Mouse (Mus musculus) heart, postnatal 0 days (tissue): ENCODE data around the gene Neu1. TPM values are rescaled to one million over a fixed set of nuclear protein-coding genes. Genes with fewer than 3 reads are reported as not detected.
A peak's percentile ranks its signal among the peaks of the same experiment; 100 is the strongest.

ENCODE experiments used
- ATAC-seq: fragments of 200-750 bp; cut with Nextera tagmentation; 2 replicates; pipeline ENCODE4 v1.8.0; 2017; ENCODE audit warnings: low read depth, moderate number of reproducible peaks, moderate library complexity; ENCODE audit not compliant: insufficient read depth
- DNase-seq: peaks from one replicate; pipeline ENCODE4 v3.0.0-alpha.2; 2016; ENCODE audit warnings: low spot score
- H3K27ac ChIP-seq: fragments of 300-500 bp; sonication (generic); 2 replicates; pipeline ENCODE4 v1.5.1; 2014; ENCODE audit warnings: low read depth, mild to moderate bottlenecking
- H3K27me3 ChIP-seq: fragments of 300-500 bp; sonication (generic); 2 replicates; pipeline ENCODE4 v1.6.1; 2014; ENCODE audit warnings: low read length, mixed read lengths; ENCODE audit not compliant: control insufficient read depth, insufficient read depth
- H3K36me3 ChIP-seq: fragments of 300-500 bp; sonication (generic); replicated peaks from 2 replicates; pipeline ENCODE4 v1.6.1; 2014; ENCODE audit warnings: low read length, mixed read lengths; ENCODE audit not compliant: control insufficient read depth, insufficient read depth
- H3K4me1 ChIP-seq: fragments of 300-500 bp; sonication (generic); 2 replicates; pipeline ENCODE4 v1.6.1; 2014; ENCODE audit warnings: antibody characterized with exemption; ENCODE audit not compliant: control insufficient read depth, insufficient read depth
- H3K4me2 ChIP-seq: fragments of 300-500 bp; sonication (generic); 2 replicates; pipeline ENCODE4 v1.6.1; 2014; ENCODE audit warnings: low read depth, mild to moderate bottlenecking, low read length, moderate library complexity
- H3K4me3 ChIP-seq: fragments of 300-500 bp; sonication (generic); 2 replicates; pipeline ENCODE4 v1.5.1; 2014; ENCODE audit warnings: low read depth, low read length
- H3K9ac ChIP-seq: fragments of 300-500 bp; sonication (generic); replicated peaks from 2 replicates; pipeline ENCODE4 v1.6.1; 2014; ENCODE audit warnings: low read depth, low read length, mixed read lengths
- H3K9me3 ChIP-seq: fragments of 300-500 bp; sonication (generic); replicated peaks from 2 replicates; pipeline ENCODE4 v1.6.1; 2016; ENCODE audit warnings: low read length; ENCODE audit not compliant: control insufficient read depth
- CTCF ChIP-seq: IDR thresholded peaks from 2 replicates; pipeline ENCODE4 v1.5.1; 2016; ENCODE audit warnings: antibody characterized with exemption, control low read depth, low read depth
- EP300 ChIP-seq: IDR thresholded peaks from 2 replicates; pipeline ENCODE4 v1.6.1; 2016; ENCODE audit warnings: antibody characterized with exemption, low read depth
- whole genome bisulfite sequencing: fragments of 180-500 bp; shearing (Covaris S2); extraction: QIAGEN DNeasy Blood & Tissue Kit; methylation state at CpG from one replicate; pipeline ENCODE4 v1.1.7; 2014; 5-methylcytosine and 5-hydroxymethylcytosine counted together
- polyA plus RNA-seq: library from polyadenylated mRNA; unstranded; fragments of >200 nt; fragmentation: Nextera tagmentation; extraction: Ambion mirVana; gene quantifications from 2 replicates; pipeline ENCODE4 v1.2.1, GENCODE M21; 2015
- total RNA-seq: library from RNA; depleted of rRNA; stranded (reverse); fragments of >200 nt; gene quantifications from 2 replicates; pipeline ENCODE4 v1.2.3, GENCODE M21; 2014; ENCODE audit warnings: low replicate concordance

The Neu1 gene
- total and polyA plus RNA-seq, 2 experiments from 2014 or later, result 19.5 to 79.2 TPM

GRCm38 (mm10) chr17:34950514-34951455 lies 19.7 kb downstream of the Neu1 start:
- ATAC-seq (no peak), DNase-seq (no peak)
- Histone ChIP-seq H3K4me3 (peak overlapping the region; percentile 74), H3K4me1 (no peaks in the 10 kb centered on the region; the same call in 1 of the 2 replicates), H3K27me3 (no peaks in the 10 kb centered on the region), H3K36me3 (peaks cover 15% of the 10 kb centered on the region), H3K9ac (peak overlapping the region; percentile 82), H3K27ac (0 out of 2 replicates have a peak overlapping the region, but pooled peaks have one; percentile 1), H3K4me2 (peak overlapping the region; percentile 84), H3K9me3 (no peaks in the 10 kb centered on the region)
- TF ChIP-seq CTCF (no peak), EP300 (no peak)
- 33% methylated on average over 10 of the region's 10 CpGs for WGBS

- no peak for DNase-seq
- Histone ChIP-seq H3K4me2 (peak overlapping the region; percentile 84), H3K27ac (peak overlapping the region; percentile 73), H3K4me1 (no peaks in the 10 kb centered on the region; the same call in 1 of the 2 replicates), H3K9ac (peak overlapping the region; percentile 82), H3K36me3 (peaks cover 15% of the 10 kb centered on the region), H3K9me3 (no peaks in the 10 kb centered on the region), H3K4me3 (peak overlapping the region; percentile 74), H3K27me3 (no peaks in the 10 kb centered on the region)
- no peak for ATAC-seq
- WGBS, result under 1% methylated on average over 29 of the region's 29 CpGs
- no peak for TF ChIP-seq CTCF
- no peak for TF ChIP-seq EP300
Measured at GRCm38 (mm10) chr17:34951636-34952377, 20.8 kb downstream of the Neu1 start.

- Histone ChIP-seq H3K4me2 (peak overlapping the region; percentile 84), H3K9me3 (no peaks in the 10 kb centered on the region), H3K36me3 (peaks cover 15% of the 10 kb centered on the region), H3K9ac (peak overlapping the region; percentile 82), H3K27ac (peak overlapping the region; percentile 73), H3K27me3 (no peaks in the 10 kb centered on the region), H3K4me1 (no peaks in the 10 kb centered on the region; the same call in 1 of the 2 replicates), H3K4me3 (peak overlapping the region; percentile 74)
- under 1% methylated on average over 23 of the region's 23 CpGs for WGBS
- TF ChIP-seq EP300, result peak; percentile 92
- TF ChIP-seq CTCF, result peak; percentile 59
- DNase-seq (peak; percentile 84), ATAC-seq (peak; percentile 75)
Measured at GRCm38 (mm10) chr17:34952378-34953040, 21.5 kb downstream of the Neu1 start.

- WGBS, result 77% methylated on average over 3 of the region's 3 CpGs
- no peaks in the 10 kb centered on the region for H3K9me3 ChIP-seq
- no peak overlapping the region for H3K4me2 ChIP-seq
- ATAC-seq (no peak), DNase-seq (no peak)
- H3K27ac ChIP-seq, result no peak overlapping the region
- no peak for TF ChIP-seq EP300
- no peak for TF ChIP-seq CTCF
- H3K4me3 ChIP-seq, result no peak overlapping the region
- H3K36me3 ChIP-seq, result peaks cover 15% of the 10 kb centered on the region
- no peak overlapping the region for H3K9ac ChIP-seq
- no peaks in the 10 kb centered on the region for H3K27me3 ChIP-seq
- H3K4me1 ChIP-seq, result no peaks in the 10 kb centered on the region; the same call in 1 of the 2 replicates
Measured at GRCm38 (mm10) chr17:34953258-34953657, 22.2 kb downstream of the Neu1 start.

GRCm38 (mm10) chr17:34953904-34954303 lies 22.9 kb downstream of the Neu1 start:
- ATAC-seq (no peak), DNase-seq (no peak)
- H3K9ac ChIP-seq, result no peak overlapping the region
- no peak for TF ChIP-seq EP300
- no peak for TF ChIP-seq CTCF
- 90% methylated on average over 4 of the region's 4 CpGs for WGBS
- no peaks in the 10 kb centered on the region for H3K27me3 ChIP-seq
- no peak overlapping the region for H3K27ac ChIP-seq
- no peak overlapping the region for H3K4me2 ChIP-seq
- no peak overlapping the region for H3K4me3 ChIP-seq
- H3K36me3 ChIP-seq, result peaks cover 15% of the 10 kb centered on the region
- no peaks in the 10 kb centered on the region for H3K9me3 ChIP-seq
- H3K4me1 ChIP-seq, result no peaks in the 10 kb centered on the region; the same call in 1 of the 2 replicates
